Mouse (Mus musculus) liver, postnatal 0 days (tissue): ENCODE data around the gene Gm21973. TPM values are rescaled to one million over a fixed set of nuclear protein-coding genes. Genes with fewer than 3 reads are reported as not detected.

Source experiments
- ATAC-seq: fragments of 200-750 bp; cut with Nextera tagmentation; 2 replicates; pipeline ENCODE4 v1.8.0; 2017; ENCODE audit warnings: mild to moderate bottlenecking, moderate library complexity
- DNase-seq: peaks from one replicate; pipeline ENCODE4 v3.0.0-alpha.2; 2016
- H3K27ac ChIP-seq: fragments of 300-500 bp; sonication (generic); 2 replicates; pipeline ENCODE4 v1.5.1; 2014; ENCODE audit warnings: antibody characterized with exemption, moderate library complexity, mild to moderate bottlenecking, low read depth
- H3K27me3 ChIP-seq: fragments of 300-500 bp; sonication (generic); 2 replicates; pipeline ENCODE4 v1.6.1; 2014; ENCODE audit warnings: low read length, control low read depth, mixed read lengths; ENCODE audit not compliant: insufficient read depth
- H3K36me3 ChIP-seq: fragments of 300-500 bp; sonication (generic); replicated peaks from 2 replicates; pipeline ENCODE4 v1.6.1; 2014; ENCODE audit warnings: mild to moderate bottlenecking, control low read depth, low read length, moderate library complexity, mixed read lengths; ENCODE audit not compliant: insufficient read depth
- H3K4me1 ChIP-seq: fragments of 300-500 bp; sonication (generic); 2 replicates; pipeline ENCODE4 v1.6.1; 2014; ENCODE audit warnings: antibody characterized with exemption, mild to moderate bottlenecking, control low read depth; ENCODE audit not compliant: insufficient read depth
- H3K4me2 ChIP-seq: fragments of 300-500 bp; sonication (generic); 2 replicates; pipeline ENCODE4 v1.6.1; 2014; ENCODE audit warnings: low read depth, mild to moderate bottlenecking, low read length, moderate library complexity, mixed read lengths
- H3K4me3 ChIP-seq: fragments of 300-500 bp; sonication (generic); 2 replicates; pipeline ENCODE4 v1.5.1; 2014; ENCODE audit warnings: low read depth, low read length
- H3K9ac ChIP-seq: fragments of 300-500 bp; sonication (generic); replicated peaks from 2 replicates; pipeline ENCODE4 v1.6.1; 2014; ENCODE audit warnings: mild to moderate bottlenecking, moderate library complexity
- H3K9me3 ChIP-seq: fragments of 300-500 bp; sonication (generic); 2 replicates; pipeline ENCODE4 v1.6.1; 2016; ENCODE audit warnings: mild to moderate bottlenecking, control low read depth, low read length, mixed read lengths
- CTCF ChIP-seq: sonication (generic); IDR thresholded peaks from 2 replicates; pipeline ENCODE4 v1.5.1; 2016; ENCODE audit warnings: antibody characterized with exemption, low read depth
- EP300 ChIP-seq: IDR thresholded peaks from 2 replicates; pipeline ENCODE4 v1.6.1; 2016; ENCODE audit warnings: antibody characterized with exemption, low read depth, mild to moderate bottlenecking
- WGBS: fragments of 180-500 bp; shearing (Covaris S2); extraction: QIAGEN DNeasy Blood & Tissue Kit; methylation state at CpG from one replicate; pipeline ENCODE4 v1.1.7; 2014; ENCODE audit not compliant: insufficient replicate concordance; 5-methylcytosine and 5-hydroxymethylcytosine counted together
- polyA plus RNA-seq: library from polyadenylated mRNA; unstranded; fragments of >200 nt; fragmentation: Nextera tagmentation; extraction: Ambion mirVana; gene quantifications from 2 replicates; pipeline ENCODE4 v1.2.1, GENCODE M21; 2015

Gm21973 gene
- not detected in 2 replicates for polyA plus RNA-seq

GRCm38 (mm10) chr15:10325080-10325479 is at the start of gene Gm21973:
Gene Gm21973, plus strand, starts transcription at chr15:10325380.
- Histone ChIP-seq H3K36me3 (peaks cover 5% of the 10 kb centered on the region; the same call in 1 of the 2 replicates), H3K4me1 (no peaks in the 10 kb centered on the region), H3K4me2 (no peak within 1 kb of the TSS), H3K4me3 (no peak within 1 kb of the TSS), H3K9me3 (no peaks in the 10 kb centered on the region), H3K27me3 (no peaks in the 10 kb centered on the region), H3K27ac (no peak within 1 kb of the TSS), H3K9ac (no peak within 1 kb of the TSS)
- WGBS = 79% methylated on average over 2 of the region's 2 CpGs
- TF ChIP-seq EP300 (no peak), CTCF (no peak)
- ATAC-seq (no peak), DNase-seq (no peak)

DNA sequence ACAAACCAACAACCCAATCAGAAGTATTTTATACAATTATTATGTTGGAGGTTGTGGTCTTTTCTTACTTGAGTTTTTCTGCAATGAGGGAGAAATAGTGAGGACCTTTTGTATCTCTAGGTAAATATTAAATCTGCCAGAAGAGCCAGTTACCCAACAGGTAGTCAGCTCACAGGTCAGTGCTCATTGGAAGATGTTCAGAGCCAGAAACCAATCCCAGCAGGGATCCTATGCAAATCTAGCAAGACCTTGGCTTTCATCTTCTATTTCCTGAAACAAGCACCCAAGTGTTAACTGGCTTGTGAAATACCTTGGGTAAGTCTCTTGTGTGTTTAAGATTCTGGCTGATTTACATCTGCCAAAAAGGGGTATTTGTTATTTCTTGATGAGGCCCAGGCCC is 48.8 kb upstream of the Gm21973 start:
- Histone ChIP-seq H3K27ac (no peak overlapping the region), H3K4me2 (no peak overlapping the region), H3K36me3 (no peaks in the 10 kb centered on the region), H3K4me3 (no peak overlapping the region), H3K4me1 (no peaks in the 10 kb centered on the region), H3K27me3 (no peaks in the 10 kb centered on the region), H3K9me3 (no peaks in the 10 kb centered on the region), H3K9ac (no peak overlapping the region)
- ATAC-seq = no peak
- no peak for TF ChIP-seq EP300
- TF ChIP-seq CTCF = no peak
- DNase-seq = no peak

DNA sequence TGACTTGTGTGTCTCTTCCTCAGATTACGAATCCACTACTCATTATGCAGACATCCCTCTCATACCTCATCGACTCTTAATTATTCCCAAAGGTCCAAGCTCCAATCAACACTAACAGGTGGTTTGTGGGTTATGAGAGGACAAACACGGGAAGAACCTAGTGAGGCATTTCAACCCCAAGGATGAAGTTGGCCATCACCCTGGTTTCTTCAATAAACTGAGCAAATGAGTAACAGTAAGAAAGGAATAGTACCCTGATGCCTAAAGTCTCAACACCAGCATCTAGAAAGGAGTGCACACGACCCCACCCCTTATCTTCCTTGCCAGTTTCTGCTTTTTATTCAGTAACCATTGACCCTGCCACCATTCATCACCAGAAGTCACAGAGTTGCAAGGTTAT is 47.7 kb upstream of the Gm21973 start:
- no peak overlapping the region for H3K4me2 ChIP-seq
- ATAC-seq = no peak
- no peaks in the 10 kb centered on the region for H3K27me3 ChIP-seq
- no peak overlapping the region for H3K4me3 ChIP-seq
- H3K27ac ChIP-seq = no peak overlapping the region
- no peaks in the 10 kb centered on the region for H3K36me3 ChIP-seq
- WGBS = 72% methylated on average over 4 of the region's 4 CpGs
- no peak for TF ChIP-seq EP300
- TF ChIP-seq CTCF = no peak
- H3K4me1 ChIP-seq = no peaks in the 10 kb centered on the region
- H3K9ac ChIP-seq = no peak overlapping the region
- H3K9me3 ChIP-seq = no peaks in the 10 kb centered on the region
- DNase-seq = no peak

GRCm38 (mm10) chr15:10281546-10281945 is 43.6 kb upstream of the Gm21973 start:
- Histone ChIP-seq H3K4me3 (no peak overlapping the region), H3K9me3 (no peaks in the 10 kb centered on the region), H3K4me1 (no peaks in the 10 kb centered on the region), H3K36me3 (no peaks in the 10 kb centered on the region), H3K4me2 (no peak overlapping the region), H3K27me3 (no peaks in the 10 kb centered on the region), H3K9ac (no peak overlapping the region), H3K27ac (no peak overlapping the region)
- DNase-seq (no peak), ATAC-seq (no peak)
- 71% methylated on average over 5 of the region's 5 CpGs for WGBS
- TF ChIP-seq CTCF (no peak), EP300 (no peak)

GRCm38 (mm10) chr15:10283661-10284060 is 41.5 kb upstream of the Gm21973 start:
- H3K4me1 ChIP-seq = no peaks in the 10 kb centered on the region
- H3K9ac ChIP-seq = no peak overlapping the region
- no peaks in the 10 kb centered on the region for H3K27me3 ChIP-seq
- TF ChIP-seq CTCF = no peak
- no peak overlapping the region for H3K4me2 ChIP-seq
- no peak for ATAC-seq
- H3K27ac ChIP-seq = no peak overlapping the region
- DNase-seq = no peak
- no peaks in the 10 kb centered on the region for H3K9me3 ChIP-seq
- no peaks in the 10 kb centered on the region for H3K36me3 ChIP-seq
- no peak overlapping the region for H3K4me3 ChIP-seq

DNA sequence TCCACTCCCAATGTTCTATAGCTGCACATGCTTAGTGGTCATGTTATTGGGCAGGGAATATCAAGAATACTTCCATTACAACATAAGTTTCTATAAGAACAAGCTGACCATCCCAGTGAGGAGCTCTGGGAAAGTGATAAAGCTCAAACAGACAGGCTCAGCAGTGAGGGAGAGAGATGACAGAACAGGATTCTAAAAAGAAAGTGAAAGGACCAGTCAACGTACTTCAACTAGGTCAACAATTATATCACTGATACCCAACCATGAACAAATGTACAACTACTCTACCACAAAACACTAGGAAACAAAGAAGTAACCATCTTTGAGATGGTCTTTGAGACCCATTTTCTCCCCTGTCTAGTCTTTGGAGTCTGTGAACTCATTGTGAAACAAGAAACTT is 28.6 kb upstream of the Gm21973 start:
- WGBS = 71% methylated on average over 1 of the region's 1 CpGs

GRCm38 (mm10) chr15:10298058-10298457 is 27.1 kb upstream of the Gm21973 start:
- Histone ChIP-seq H3K27ac (no peak overlapping the region), H3K4me1 (peaks cover 6% of the 10 kb centered on the region; the same call in 1 of the 2 replicates), H3K4me2 (no peak overlapping the region), H3K36me3 (no peaks in the 10 kb centered on the region), H3K4me3 (no peak overlapping the region), H3K9me3 (no peaks in the 10 kb centered on the region), H3K9ac (no peak overlapping the region), H3K27me3 (no peaks in the 10 kb centered on the region)
- 27% methylated on average over 1 of the region's 1 CpGs for WGBS
- TF ChIP-seq CTCF = no peak
- no peak for TF ChIP-seq EP300
- ATAC-seq (no peak; the same call in 1 of the 2 replicates), DNase-seq (no peak)

More for the DNA sequence above, 28.6 kb upstream of the Gm21973 start:
- Histone ChIP-seq H3K36me3 (no peaks in the 10 kb centered on the region), H3K4me2 (no peak overlapping the region), H3K4me1 (peaks cover 6% of the 10 kb centered on the region; the same call in 1 of the 2 replicates), H3K9me3 (no peaks in the 10 kb centered on the region), H3K9ac (no peak overlapping the region), H3K27me3 (no peaks in the 10 kb centered on the region), H3K4me3 (no peak overlapping the region), H3K27ac (no peak overlapping the region)
- TF ChIP-seq EP300 = no peak
- TF ChIP-seq CTCF = no peak
- ATAC-seq (no peak), DNase-seq (no peak)
